Mouse (Mus musculus) thymus, postnatal 0 days (tissue): ENCODE measurements around the gene Rnase1. TPM values are rescaled to one million over a fixed set of nuclear protein-coding genes. Genes with fewer than 3 reads are reported as not detected.

ENCODE experiments used
- polyA plus RNA-seq: library from polyadenylated mRNA; unstranded; fragments of >200 nt; fragmentation: Nextera tagmentation; extraction: Ambion mirVana; gene quantifications from 2 replicates; pipeline ENCODE4 v1.2.1, GENCODE M21; 2015

Gene Rnase1
- polyA plus RNA-seq, 1 experiment from 2014 or later, result 1.2 TPM

Other genes starting within 250 kb of the Rnase1 start
- 0.18 and 0.30 TPM in 2 replicates for gene Klhl33, start 249.3 kb downstream of the Rnase1 start, polyA plus RNA-seq
- gene Osgep, start 221.9 kb downstream of the Rnase1 start, polyA plus RNA-seq, result 111 and 123 TPM in 2 replicates
- gene Apex1, start 221.8 kb downstream of the Rnase1 start, polyA plus RNA-seq, result 165 and 184 TPM in 2 replicates
- 42.3 and 45.5 TPM in 2 replicates for gene Pip4p1, start 215.9 kb downstream of the Rnase1 start, polyA plus RNA-seq
- 54.2 and 60.6 TPM in 2 replicates for gene Pnp, start 215.7 kb downstream of the Rnase1 start, polyA plus RNA-seq
- not detected in 2 replicates for gene Gm49342, start 202.3 kb downstream of the Rnase1 start, polyA plus RNA-seq
- gene Pnp2, start 190.8 kb downstream of the Rnase1 start, polyA plus RNA-seq, result 0.69 and 1.1 TPM in 2 replicates
- gene Rnase10, start 139.0 kb downstream of the Rnase1 start, polyA plus RNA-seq, result 0.22 TPM in 1 of 2 replicates, not detected in the other
- not detected in 2 replicates for gene Rnase9, start 104.9 kb downstream of the Rnase1 start, polyA plus RNA-seq
- gene Rnase11, start 96.6 kb downstream of the Rnase1 start, polyA plus RNA-seq, result not detected in 2 replicates
- 0.33 and 0.36 TPM in 2 replicates for gene Rnase12, start 89.1 kb downstream of the Rnase1 start, polyA plus RNA-seq
- not detected in 2 replicates for gene Olfr750, start 72.3 kb downstream of the Rnase1 start, polyA plus RNA-seq
- gene Rnase4, start 55.7 kb downstream of the Rnase1 start, polyA plus RNA-seq, result 29.9 and 32.1 TPM in 2 replicates
- 5.0 and 6.0 TPM in 2 replicates for gene Ang, start 55.6 kb downstream of the Rnase1 start, polyA plus RNA-seq
- not detected in 2 replicates for gene Eddm3b, start 32.4 kb downstream of the Rnase1 start, polyA plus RNA-seq
- gene Rnase6, start 22.9 kb downstream of the Rnase1 start, polyA plus RNA-seq, result 3.1 and 4.6 TPM in 2 replicates
- gene Rnase2b, start 15.5 kb upstream of the Rnase1 start, polyA plus RNA-seq, result not detected in 2 replicates
- 0.55 TPM in 1 of 2 replicates, not detected in the other for gene Ang2, start 52.4 kb upstream of the Rnase1 start, polyA plus RNA-seq
- not detected in 2 replicates for gene Ear14, start 56.6 kb upstream of the Rnase1 start, polyA plus RNA-seq
- not detected in 2 replicates for gene Rnase2a, start 109.3 kb upstream of the Rnase1 start, polyA plus RNA-seq
- not detected in 2 replicates for gene Gm7247, start 215.0 kb upstream of the Rnase1 start, polyA plus RNA-seq